Mouse (Mus musculus): ENCODE results near the gene Gm47996. TPM values are rescaled to one million over a fixed set of nuclear protein-coding genes. Genes with fewer than 3 reads are reported as not detected.
"Not testable (repeated sequence)": the region's sequence is repeated elsewhere in the genome, so short reads cannot be mapped to it uniquely, and the experiment has no call there.

The Gm47996 gene
- total RNA-seq, 2 experiments from 2014 or later: not detected

- intact Hi-C loops (cut with DNase I); DNase-seq: not testable (repeated sequence)
Measured at GRCm38 (mm10) chr1:151202771-151203170, 7.2 kb upstream of the Gm47996 start.

GRCm38 (mm10) chr1:151203818-151204217 is 6.1 kb upstream of the Gm47996 start, which contains the start of gene 3110040M04Rik:
Gene 3110040M04Rik (plus strand): TSS chr1:151204121.
- DNase-seq; intact Hi-C loops (cut with DNase I): not testable (repeated sequence)

- intact Hi-C loops (cut with DNase I); DNase-seq: not testable (repeated sequence)
Measured at GRCm38 (mm10) chr1:151208493-151208892, 1.4 kb upstream of the Gm47996 start.

- intact Hi-C loops (cut with DNase I); DNase-seq: not testable (repeated sequence)
Measured at GRCm38 (mm10) chr1:151208944-151209343, 987 bp upstream of the Gm47996 start.

- DNase-seq; intact Hi-C loops (cut with DNase I): not testable (repeated sequence)
Measured at GRCm38 (mm10) chr1:151211666-151212065, 1.7 kb downstream of the Gm47996 start.

- intact Hi-C loops (cut with DNase I): no loop called here
- no peak for DNase-seq
Measured at GRCm38 (mm10) chr1:151214862-151215261, 4.9 kb downstream of the Gm47996 start.

- DNase-seq: no peak
Measured at GRCm38 (mm10) chr1:151215985-151216384, 6.1 kb downstream of the Gm47996 start.

GRCm38 (mm10) chr1:151216417-151216816 is 6.5 kb downstream of the Gm47996 start:
- DNase-seq: no peak
- intact Hi-C loops (cut with DNase I): no loop called here

More at GRCm38 (mm10) chr1:151215985-151216384, 6.1 kb downstream of the Gm47996 start:
- intact Hi-C loops (cut with DNase I): no loop called here

GRCm38 (mm10) chr1:151219045-151219444 is 9.1 kb downstream of the Gm47996 start:
- intact Hi-C loops (cut with DNase I): no loop called here
- no peak for DNase-seq

- intact Hi-C loops (cut with DNase I): no loop called here
- DNase-seq: no peak
Measured at GRCm38 (mm10) chr1:151220098-151220497, 10.2 kb downstream of the Gm47996 start.

GRCm38 (mm10) chr1:151222561-151223267 is 12.8 kb downstream of the Gm47996 start:
- no peak for DNase-seq
- intact Hi-C loops (cut with DNase I): no loop called here

GRCm38 (mm10) chr1:151223377-151223776 is 13.4 kb downstream of the Gm47996 start:
- no peak for DNase-seq
- intact Hi-C loops (cut with DNase I): no loop called here

GRCm38 (mm10) chr1:151224536-151224935 is 14.6 kb downstream of the Gm47996 start:
- no peak for DNase-seq
- intact Hi-C loops (cut with DNase I): no loop called here

GRCm38 (mm10) chr1:151227506-151227905 is 17.6 kb downstream of the Gm47996 start:
- no peak for DNase-seq
- intact Hi-C loops (cut with DNase I): no loop called here

GRCm38 (mm10) chr1:151228320-151228989 is 18.5 kb downstream of the Gm47996 start:
- intact Hi-C loops (cut with DNase I): no loop called here
- no peak for DNase-seq

- no peak for DNase-seq
- intact Hi-C loops (cut with DNase I): no loop called here
Measured at GRCm38 (mm10) chr1:151232346-151232745, 22.4 kb downstream of the Gm47996 start.

- intact Hi-C loops (cut with DNase I): no loop called here
Measured at GRCm38 (mm10) chr1:151233756-151234155, 23.8 kb downstream of the Gm47996 start.

GRCm38 (mm10) chr1:151235574-151235973 is 25.6 kb downstream of the Gm47996 start:
- no peak for DNase-seq
- intact Hi-C loops (cut with DNase I): no loop called here

More at GRCm38 (mm10) chr1:151233756-151234155, 23.8 kb downstream of the Gm47996 start:
- no peak for DNase-seq

- DNase-seq: peak; percentile 40 to 46
- intact Hi-C loops (cut with DNase I): no loop called here
Measured at GRCm38 (mm10) chr1:151236141-151236930, 26.4 kb downstream of the Gm47996 start.

GRCm38 (mm10) chr1:151237780-151238179 is 27.8 kb downstream of the Gm47996 start:
- intact Hi-C loops (cut with DNase I): no loop called here

GRCm38 (mm10) chr1:151243332-151243731 is 33.4 kb downstream of the Gm47996 start:
- intact Hi-C loops (cut with DNase I): no loop called here

More at GRCm38 (mm10) chr1:151237780-151238179, 27.8 kb downstream of the Gm47996 start:
- no peak for DNase-seq

More at GRCm38 (mm10) chr1:151243332-151243731, 33.4 kb downstream of the Gm47996 start:
- DNase-seq: no peak
